Mouse (Mus musculus) frontal cortex, postnatal 14 days (tissue): ENCODE data around the gene Slc9a5.

ENCODE experiments used
- DNase-seq, 2 experiments: peaks; one replicate each; pipeline ENCODE4 v3.0.0; 2022; ENCODE audit warnings: low spot score in 2 of 2

The Slc9a5 gene

GRCm38 (mm10) chr8:105408331-105408730 is 59.7 kb downstream of the Slc9a5 start:
- no peak for DNase-seq

- no peak for DNase-seq
These were observed 61.3 kb downstream of the Slc9a5 start for GRCm38 (mm10) chr8:105409947-105410346.

DNA sequence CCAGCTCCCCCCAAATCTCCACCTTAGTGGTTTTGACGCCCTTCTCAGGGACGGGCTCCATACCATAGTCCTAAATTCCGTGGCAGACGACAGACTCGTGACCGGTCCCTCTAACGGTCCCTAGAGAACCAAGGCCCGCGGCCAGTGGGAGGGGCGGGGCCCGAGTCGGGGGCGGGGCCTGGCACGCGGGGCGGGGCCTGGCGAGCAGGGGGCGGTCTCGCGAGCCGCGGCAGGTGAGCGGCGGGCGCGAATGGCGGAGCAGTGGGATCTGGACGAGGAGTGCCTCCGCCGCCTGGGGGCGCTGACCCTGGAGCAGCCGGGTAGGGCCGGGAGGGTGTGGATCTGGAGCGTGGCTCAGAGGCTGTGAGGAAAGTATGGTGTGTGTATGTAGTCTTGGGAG is 64.7 kb downstream of the Slc9a5 start, which contains the start of the genes Kctd19 and Lrrc36:
TSS of gene Kctd19 (minus strand) at position 112 of the 400 bp plus-strand sequence.
TSS of gene Lrrc36 (plus strand) at position 181 of the 400 bp plus-strand sequence.
- DNase-seq = no peak

GRCm38 (mm10) chr8:105418992-105419391 is 70.3 kb downstream of the Slc9a5 start:
- no peak for DNase-seq
